Mouse (Mus musculus) small intestine, adult 2 months (tissue): ENCODE measurements around the gene Cyp2f2. TPM values are rescaled to one million over a fixed set of nuclear protein-coding genes. Genes with fewer than 3 reads are reported as not detected.

Source experiments
- H3K27ac ChIP-seq: fragments of 200-500 bp; 2 replicates; pipeline ENCODE4 v1.5.1; 2012; ENCODE audit warnings: low read depth, low read length, control low read depth, inconsistent platforms; ENCODE audit not compliant: insufficient read depth
- H3K27me3 ChIP-seq: fragments of 200-500 bp; 2 replicates; pipeline ENCODE4 v1.6.1; 2012; ENCODE audit warnings: mild to moderate bottlenecking, moderate library complexity, low read length, inconsistent platforms; ENCODE audit not compliant: control insufficient read depth, insufficient read depth
- H3K36me3 ChIP-seq: fragments of 200-500 bp; 2 replicates; pipeline ENCODE4 v1.6.1; 2012; ENCODE audit warnings: mild to moderate bottlenecking, low read length, control low read depth, inconsistent platforms; ENCODE audit not compliant: control insufficient read depth, insufficient read depth
- H3K4me1 ChIP-seq: fragments of 200-500 bp; 2 replicates; pipeline ENCODE4 v1.6.1; 2012; ENCODE audit warnings: low read length, inconsistent platforms, mixed read lengths; ENCODE audit not compliant: control insufficient read depth, insufficient read depth, insufficient read length
- H3K4me3 ChIP-seq: fragments of 200-500 bp; 2 replicates; pipeline ENCODE4 v1.5.1; 2012; ENCODE audit warnings: low read depth, mild to moderate bottlenecking, control low read depth, inconsistent platforms, low read length, moderate library complexity
- CTCF ChIP-seq: fragments of 200-500 bp; IDR thresholded peaks from 2 replicates; pipeline ENCODE4 v1.5.1; 2012; ENCODE audit warnings: low read depth, mild to moderate bottlenecking, control low read depth, inconsistent platforms, low read length, moderate library complexity, mixed read lengths; ENCODE audit not compliant: insufficient replicate concordance, insufficient read length; ENCODE audit errors: extremely low read depth
- POLR2A ChIP-seq: fragments of 200-500 bp; IDR thresholded peaks from 2 replicates; pipeline ENCODE4 v1.6.1; 2012; ENCODE audit warnings: low read depth, mild to moderate bottlenecking, control low read depth, inconsistent platforms, low read length, moderate library complexity
- WGBS: fragments of 180-500 bp; shearing (Covaris S2); methylation state at CpG from one replicate; pipeline ENCODE4 v1.1.7; 2018; 5-methylcytosine and 5-hydroxymethylcytosine counted together
- polyA plus RNA-seq: library from polyadenylated mRNA; depleted of rRNA; stranded (reverse); fragments of >200 nt; gene quantifications from 2 replicates; pipeline ENCODE4 v1.2.3, GENCODE M21; 2012

Gene Cyp2f2
- polyA plus RNA-seq, 1 experiment: 0.30 TPM

GRCm38 (mm10) chr7:27110327-27110726 is 9.4 kb upstream of the Cyp2f2 start:
- Histone ChIP-seq H3K27ac (no peak overlapping the region), H3K36me3 (no peaks in the 10 kb centered on the region), H3K4me1 (no peaks in the 10 kb centered on the region), H3K4me3 (no peak overlapping the region), H3K27me3 (no peaks in the 10 kb centered on the region)
- TF ChIP-seq CTCF (no peak), POLR2A (no peak)

GRCm38 (mm10) chr7:27111038-27111437 is 8.7 kb upstream of the Cyp2f2 start:
- H3K36me3 ChIP-seq: no peaks in the 10 kb centered on the region
- H3K4me1 ChIP-seq: no peaks in the 10 kb centered on the region
- TF ChIP-seq CTCF: no peak
- WGBS: 80% methylated on average over 1 of the region's 1 CpGs
- H3K27ac ChIP-seq: no peak overlapping the region
- H3K27me3 ChIP-seq: no peaks in the 10 kb centered on the region
- no peak overlapping the region for H3K4me3 ChIP-seq

- Histone ChIP-seq H3K27ac (no peak overlapping the region), H3K4me3 (no peak overlapping the region), H3K36me3 (no peaks in the 10 kb centered on the region), H3K27me3 (no peaks in the 10 kb centered on the region), H3K4me1 (no peaks in the 10 kb centered on the region)
- TF ChIP-seq POLR2A (no peak), CTCF (no peak)
- WGBS: 63% methylated on average over 3 of the region's 3 CpGs
Measured at GRCm38 (mm10) chr7:27111987-27112386, 7.7 kb upstream of the Cyp2f2 start.

- Histone ChIP-seq H3K27ac (no peak overlapping the region), H3K36me3 (no peaks in the 10 kb centered on the region), H3K4me3 (no peak overlapping the region), H3K27me3 (no peaks in the 10 kb centered on the region), H3K4me1 (no peaks in the 10 kb centered on the region; the same call in 1 of the 2 replicates)
- TF ChIP-seq CTCF (no peak), POLR2A (no peak)
- 68% methylated on average over 4 of the region's 4 CpGs for WGBS
Measured at GRCm38 (mm10) chr7:27118033-27118511, 1.6 kb upstream of the Cyp2f2 start.

- Histone ChIP-seq H3K4me3 (no peak overlapping the region), H3K4me1 (no peaks in the 10 kb centered on the region; the same call in 1 of the 2 replicates), H3K27ac (no peak overlapping the region), H3K36me3 (no peaks in the 10 kb centered on the region), H3K27me3 (no peaks in the 10 kb centered on the region)
- no peak for TF ChIP-seq POLR2A
- TF ChIP-seq CTCF: no peak
- WGBS: 58% methylated on average over 5 of the region's 5 CpGs
Measured at GRCm38 (mm10) chr7:27124305-27124832, 4.7 kb downstream of the Cyp2f2 start.

GRCm38 (mm10) chr7:27124969-27125368 is 5.3 kb downstream of the Cyp2f2 start:
- no peaks in the 10 kb centered on the region for H3K36me3 ChIP-seq
- H3K4me1 ChIP-seq: no peaks in the 10 kb centered on the region
- H3K27ac ChIP-seq: no peak overlapping the region
- TF ChIP-seq CTCF (no peak), POLR2A (no peak)
- H3K4me3 ChIP-seq: no peak overlapping the region
- WGBS: 84% methylated on average over 4 of the region's 4 CpGs
- H3K27me3 ChIP-seq: no peaks in the 10 kb centered on the region

- TF ChIP-seq CTCF (peak; percentile 44; the same call in 1 of the 2 replicates), POLR2A (no peak)
- Histone ChIP-seq H3K4me3 (no peak overlapping the region), H3K27me3 (no peaks in the 10 kb centered on the region), H3K27ac (no peak overlapping the region), H3K36me3 (no peaks in the 10 kb centered on the region), H3K4me1 (peaks cover 4% of the 10 kb centered on the region)
- 33% methylated on average over 3 of the region's 3 CpGs for WGBS
Measured at GRCm38 (mm10) chr7:27128162-27128561, 8.5 kb downstream of the Cyp2f2 start.
